9 mouse cellular contexts compared by ENCODE assay signal in genomic region chr8:97414742-97415141, GRCm38 (mm10).
"Had no signal": no experiment of that assay in that cellular context is flagged by ENCODE, and none has a peak within 500 bp of the region (broad histone marks: within the 10 kb centered on the region; RNA-seq: fewer than 3 reads in every experiment).

No protein-coding gene starts in this region.

- DNase-seq: liver, postnatal 0 days; lung, adult 2 months; lung, postnatal 14 days; lung, postnatal 36 days; midbrain, embryonic 14.5 days; right cerebral cortex, postnatal 14 days; thymus, adult 2 months; thymus, postnatal 25 days; thymus, postnatal 4 days had no signal
